Mouse (Mus musculus) spleen, adult 2 months (tissue): Measurements from ENCODE around the gene Ccdc88c.

ENCODE experiments used
- CTCF ChIP-seq: fragments of 200-500 bp; IDR thresholded peaks from 2 replicates; pipeline ENCODE4 v1.5.1; 2011; ENCODE audit warnings: mild to moderate bottlenecking, inconsistent platforms; ENCODE audit not compliant: insufficient read depth, insufficient read length, insufficient replicate concordance; ENCODE audit errors: extremely low read depth
- POLR2A ChIP-seq: fragments of 200-500 bp; IDR thresholded peaks from 2 replicates; pipeline ENCODE4 v1.6.1; 2011; ENCODE audit warnings: low read depth, low read length, inconsistent platforms

- TF ChIP-seq CTCF (no peak), POLR2A (no peak)
Measured at GRCm38 (mm10) chr12:100890548-100890947, 138.3 kb downstream of the Ccdc88c start.
